Mouse (Mus musculus) thymus, postnatal 25 days (tissue): ENCODE data around the gene Vegfc.
A peak's percentile ranks its signal among the peaks of the same experiment; 100 is the strongest.

ENCODE experiments used
- DNase-seq: peaks from one replicate; pipeline ENCODE4 v3.0.0; 2022

Gene Vegfc

DNA sequence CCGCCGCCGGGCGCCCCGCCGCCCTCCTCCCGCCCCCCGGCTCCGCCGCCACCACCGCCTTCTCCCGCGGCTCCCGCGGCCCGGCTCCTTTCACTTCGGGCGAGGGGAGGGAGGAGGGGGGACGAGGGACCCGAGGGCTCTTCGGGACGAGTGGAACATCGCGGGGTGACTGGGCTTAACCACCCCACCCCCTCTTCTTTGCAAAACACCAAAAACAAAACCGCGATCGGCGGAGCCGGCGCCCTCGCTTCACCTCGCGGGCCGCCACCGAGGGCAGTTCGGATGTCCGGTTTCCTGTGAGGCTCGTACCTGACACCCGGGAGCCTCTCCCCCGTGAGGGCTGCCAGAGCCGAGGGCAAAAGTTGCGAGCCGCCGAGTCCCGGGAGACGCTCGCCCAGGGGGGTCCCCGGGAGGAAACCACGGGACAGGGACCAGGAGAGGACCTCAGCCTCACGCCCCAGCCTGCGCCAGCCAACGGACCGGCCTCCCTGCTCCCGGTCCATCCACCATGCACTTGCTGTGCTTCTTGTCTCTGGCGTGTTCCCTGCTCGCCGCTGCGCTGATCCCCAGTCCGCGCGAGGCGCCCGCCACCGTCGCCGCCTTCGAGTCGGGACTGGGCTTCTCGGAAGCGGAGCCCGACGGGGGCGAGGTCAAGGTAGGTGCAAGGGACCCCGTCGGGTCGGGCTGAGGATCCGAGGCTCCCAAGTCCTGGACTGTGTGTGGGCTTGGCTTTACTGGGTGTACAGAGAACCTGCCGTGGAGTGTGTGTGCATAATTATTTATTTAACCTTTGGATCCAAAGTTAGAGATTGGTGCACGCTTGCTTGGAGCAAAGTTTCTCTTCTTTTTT lies at the start of gene Vegfc:
TSS of gene Vegfc (plus strand) at position 336 of the 850 bp plus-strand sequence.
- peak; percentile 22 for DNase-seq

DNA sequence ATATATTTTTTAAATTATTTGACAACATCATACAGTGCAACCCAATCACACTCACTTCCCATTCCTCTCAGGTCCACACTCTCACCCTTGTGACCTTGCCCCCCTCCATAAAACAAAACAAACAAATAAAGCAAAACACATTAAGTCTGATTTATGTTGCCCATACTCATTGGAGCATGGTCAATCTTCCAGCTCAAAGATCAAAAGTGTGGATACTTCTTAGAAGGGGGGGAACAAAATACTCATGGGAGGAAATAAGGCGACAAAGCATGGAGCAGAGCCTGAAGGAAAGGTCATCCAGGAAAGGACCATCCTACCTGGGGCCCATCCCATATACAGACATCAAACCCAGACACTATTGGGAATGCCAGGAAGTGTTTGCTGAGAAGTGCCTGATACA lies 42.8 kb upstream of the Vegfc start:
- no peak for DNase-seq

DNA sequence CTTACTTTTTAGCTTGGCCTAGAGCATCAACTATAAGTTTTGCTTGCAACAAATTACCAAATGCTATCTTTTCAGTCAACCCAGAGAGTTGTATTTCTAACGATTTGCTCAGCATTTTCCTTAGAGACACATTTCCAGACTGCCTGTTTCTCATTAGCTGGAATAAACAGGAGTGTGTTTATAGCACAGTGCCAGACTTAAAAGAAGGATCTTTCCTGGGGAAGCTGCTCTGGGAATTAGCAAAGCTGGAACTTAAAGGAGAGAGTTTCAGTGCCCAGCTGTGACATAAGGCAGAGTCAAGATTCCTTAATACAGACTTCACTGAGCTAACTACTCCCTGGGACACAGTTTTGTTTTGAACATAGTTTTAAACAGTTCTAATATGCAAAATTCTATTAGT lies 34.8 kb upstream of the Vegfc start:
- DNase-seq, result no peak

DNA sequence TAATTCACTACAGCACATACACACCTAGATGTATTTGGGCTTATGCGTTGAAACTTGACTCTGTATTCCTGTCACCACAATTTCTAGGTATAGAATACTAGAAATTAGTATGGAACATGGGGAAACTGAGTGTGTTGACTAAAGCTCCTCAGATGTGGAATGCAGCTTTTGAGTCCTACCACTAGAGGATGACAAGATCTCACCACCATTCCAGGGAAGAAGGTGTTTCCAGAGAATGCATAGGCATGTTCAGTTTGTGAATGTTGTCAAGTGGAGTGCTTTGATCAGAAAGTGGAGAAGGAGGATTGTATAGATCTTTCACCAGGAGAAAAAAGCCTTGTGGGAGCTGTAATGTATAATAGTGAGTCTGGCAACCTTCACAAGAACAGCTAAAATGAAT lies 33.9 kb upstream of the Vegfc start:
- DNase-seq, result no peak

DNA sequence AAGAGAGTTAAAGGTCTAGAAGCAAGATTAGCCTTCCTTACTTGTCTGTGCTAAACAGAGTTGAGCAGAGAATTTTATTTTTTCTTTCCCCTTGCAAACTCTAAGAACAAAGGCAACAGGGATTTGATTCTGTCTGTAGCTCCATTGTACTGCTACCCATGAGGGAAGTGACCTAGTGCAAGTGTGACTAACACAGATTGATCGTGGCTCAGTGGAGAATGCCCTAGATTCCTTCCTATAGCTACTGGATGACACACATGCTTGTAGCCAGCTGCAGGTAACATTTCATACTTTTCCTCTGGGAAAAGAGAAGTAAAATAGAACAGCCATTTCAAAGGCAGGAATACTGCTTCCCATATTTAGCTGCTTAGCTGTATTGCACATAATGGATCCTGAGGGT lies 24.2 kb upstream of the Vegfc start:
- DNase-seq, result no peak

DNA sequence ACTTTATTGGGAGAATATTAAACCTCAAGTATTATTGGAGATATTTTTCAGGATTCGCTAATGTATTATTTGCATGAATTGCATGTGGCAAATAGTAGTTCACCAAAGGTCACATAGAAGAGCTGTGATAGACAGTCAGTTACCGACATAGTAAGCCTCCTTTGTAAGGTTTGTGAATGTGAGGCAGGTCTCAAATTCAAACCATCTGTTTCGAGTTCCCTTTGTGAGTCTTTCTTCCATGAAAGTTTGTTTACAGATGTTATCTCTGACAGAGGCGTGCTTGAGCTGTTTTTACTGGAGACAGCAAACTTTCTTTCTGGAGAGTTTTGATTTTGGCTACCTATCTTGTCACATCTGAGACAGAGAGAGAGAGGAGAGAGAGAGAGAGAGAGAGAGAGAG lies 11.9 kb upstream of the Vegfc start:
- no peak for DNase-seq

DNA sequence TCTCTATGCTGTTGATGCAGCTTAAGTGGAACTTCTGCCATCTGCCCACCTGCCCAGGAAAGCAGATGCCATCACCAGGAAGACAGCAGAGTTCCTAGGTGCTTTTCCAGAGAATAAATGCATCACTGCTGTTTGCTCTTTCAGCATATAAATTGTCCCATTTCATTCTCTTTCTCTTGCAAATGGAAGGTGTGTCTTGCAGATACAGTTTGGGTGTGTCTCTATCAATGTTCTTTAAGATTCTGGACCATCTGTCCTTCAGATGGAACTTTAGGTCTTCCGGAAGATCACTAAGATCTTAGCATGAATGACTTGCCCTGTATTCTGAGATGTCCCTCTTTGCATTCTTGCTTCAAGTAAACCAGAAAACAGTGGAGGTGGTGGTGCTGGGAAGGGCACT lies 1.1 kb upstream of the Vegfc start:
- DNase-seq, result no peak

DNA sequence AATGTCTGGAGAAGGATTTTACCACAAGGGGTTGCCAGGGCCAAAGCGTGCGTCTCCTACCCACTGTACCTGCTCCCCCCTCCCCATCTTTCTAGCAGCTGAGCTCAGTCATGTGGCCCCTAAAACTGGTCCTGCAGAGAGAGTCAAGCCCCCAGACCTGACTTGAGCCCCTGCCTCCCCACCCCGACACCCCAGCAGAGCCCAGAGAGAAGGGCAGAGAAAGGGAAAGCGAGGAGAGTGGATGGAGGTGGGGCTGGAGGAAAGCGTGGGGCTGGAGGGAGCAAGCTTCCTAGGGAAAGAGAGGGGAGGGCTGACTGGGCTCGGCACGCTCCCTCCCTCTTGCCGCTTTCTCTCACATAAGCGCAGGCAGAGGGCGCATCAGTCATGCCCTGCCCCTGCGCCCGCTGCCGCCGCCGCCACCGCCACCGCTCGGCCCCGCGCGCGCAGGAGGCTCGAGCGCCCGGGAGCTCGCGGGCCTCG lies 575 bp upstream of the Vegfc start:
- DNase-seq, result peak; percentile 43

DNA sequence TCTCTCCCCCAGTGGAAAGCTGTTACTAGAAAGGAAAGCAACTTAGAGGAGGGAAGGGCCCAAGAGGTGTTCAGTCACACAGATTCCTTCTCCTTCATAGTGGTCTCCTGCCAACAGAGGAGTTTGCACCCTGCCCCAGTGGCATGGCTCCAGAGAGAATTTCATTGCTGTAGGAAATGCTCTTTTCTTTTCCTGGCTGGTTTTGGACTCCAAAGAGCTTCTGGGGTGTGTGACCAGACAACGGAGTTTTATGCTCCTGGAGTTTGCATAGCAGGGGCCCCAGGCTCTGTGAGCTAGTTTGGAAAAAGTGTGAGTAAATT lies 675 bp downstream of the Vegfc start:
- DNase-seq, result no peak

DNA sequence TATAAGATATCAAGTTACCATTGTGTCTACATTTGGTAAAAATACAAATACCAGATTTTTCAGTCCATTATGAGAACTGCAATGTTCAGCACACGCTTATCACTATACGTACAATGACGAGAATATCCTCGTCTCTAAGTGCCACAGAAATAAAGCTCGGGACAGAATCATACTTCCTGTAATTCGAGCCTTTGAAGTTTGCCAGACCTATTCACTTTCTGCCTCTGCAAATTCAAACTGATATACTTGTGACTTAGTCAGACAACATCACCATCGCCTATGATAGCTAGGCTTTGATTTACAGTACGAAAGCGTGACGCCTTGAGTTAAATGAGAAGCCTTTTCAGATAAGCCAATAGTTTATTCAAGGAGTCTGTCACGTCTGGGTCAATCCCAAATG lies 1.6 kb downstream of the Vegfc start:
- no peak for DNase-seq

DNA sequence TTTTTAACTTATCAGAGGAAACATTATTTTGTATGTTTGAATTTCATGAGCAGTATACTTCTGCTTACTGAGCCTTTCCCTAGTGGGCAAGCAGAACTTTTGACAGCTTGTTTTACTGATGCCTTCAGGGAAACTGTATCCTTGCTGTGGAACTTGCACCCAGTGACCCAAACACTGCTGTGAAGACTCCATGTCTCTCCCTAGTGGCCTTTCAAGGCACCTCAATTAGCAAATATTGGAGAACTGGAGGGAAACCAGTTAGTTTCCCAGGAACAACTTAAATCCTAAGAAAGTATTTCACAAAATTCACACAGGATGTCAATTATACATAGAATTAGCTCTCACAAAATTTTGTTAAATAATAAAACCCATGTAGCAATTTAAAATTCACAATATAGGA lies 2.2 kb downstream of the Vegfc start:
- DNase-seq, result no peak

DNA sequence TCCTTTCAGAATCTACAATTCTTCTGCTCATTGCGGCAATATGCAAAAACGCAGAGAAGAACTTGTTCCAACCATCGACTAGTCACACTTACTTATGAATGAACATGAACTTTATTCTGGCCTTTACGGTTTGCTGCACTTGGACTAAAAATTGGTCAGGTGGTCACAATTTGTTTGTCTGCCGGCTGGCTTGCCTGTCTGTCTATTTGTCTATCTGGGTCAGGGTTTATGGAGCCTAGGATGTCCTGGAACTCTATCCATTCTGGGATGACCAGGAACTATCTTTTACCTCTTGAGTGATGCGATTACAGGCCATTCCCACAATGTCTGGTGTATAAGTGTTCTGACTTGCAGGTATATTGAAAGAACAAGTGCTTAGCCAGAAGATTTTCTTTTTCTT lies 8.5 kb downstream of the Vegfc start:
- no peak for DNase-seq

DNA sequence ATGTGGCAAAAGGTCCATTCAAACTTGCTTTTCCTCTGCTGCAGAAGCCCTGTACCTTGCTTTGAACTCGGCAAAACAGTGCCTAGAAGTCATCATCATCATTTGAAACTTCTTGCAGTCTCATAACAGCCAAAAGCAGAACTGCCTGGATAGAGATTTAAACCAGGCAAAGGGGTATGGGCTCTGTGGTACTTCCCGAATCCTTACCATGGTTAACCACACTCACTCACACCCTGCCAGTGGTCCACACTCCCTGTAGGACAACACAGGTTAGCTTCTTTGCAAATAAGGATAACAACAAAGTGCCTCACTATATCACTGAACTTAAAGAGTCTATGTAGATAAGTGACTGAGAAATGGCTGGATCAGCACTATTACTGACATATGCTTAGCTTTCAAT lies 9.7 kb downstream of the Vegfc start:
- no peak for DNase-seq

DNA sequence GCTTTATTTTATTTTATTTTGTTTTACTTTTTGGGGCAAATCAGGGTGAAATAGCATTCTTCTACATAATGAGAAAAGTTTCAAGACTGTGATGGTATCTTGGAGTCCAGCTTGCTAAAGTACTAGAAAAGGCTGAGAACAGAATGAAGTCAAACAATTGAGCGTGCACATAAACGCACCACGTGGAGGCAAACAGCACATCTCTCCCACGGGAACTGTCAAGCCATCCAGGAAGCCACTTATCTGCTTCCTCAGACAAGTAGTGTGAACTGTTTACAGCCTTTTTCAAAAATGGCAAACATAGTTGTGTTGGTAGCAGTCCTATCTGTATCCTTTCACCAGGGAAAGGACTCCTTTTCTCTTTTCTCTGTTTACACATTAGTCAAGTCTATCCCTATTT lies 11.8 kb downstream of the Vegfc start:
- no peak for DNase-seq

DNA sequence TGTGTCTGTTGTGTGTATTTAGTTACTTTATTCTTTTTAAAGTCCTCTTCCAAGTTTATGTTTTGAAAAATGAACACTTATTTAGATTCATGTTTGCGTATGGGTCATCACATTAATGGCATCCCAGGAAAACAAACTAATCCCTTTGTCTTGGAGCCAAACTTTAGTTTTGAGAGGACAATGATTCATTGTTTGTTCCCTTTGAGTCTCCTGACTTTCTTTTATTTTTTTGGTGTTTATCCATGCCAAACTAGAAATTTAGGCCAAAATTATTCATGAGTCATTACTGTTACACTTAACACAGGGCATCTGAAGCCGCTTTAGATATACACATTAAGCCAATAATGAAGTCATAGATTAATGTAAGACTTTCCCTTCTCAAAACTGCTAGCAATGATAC lies 12.5 kb downstream of the Vegfc start:
- DNase-seq, result no peak

DNA sequence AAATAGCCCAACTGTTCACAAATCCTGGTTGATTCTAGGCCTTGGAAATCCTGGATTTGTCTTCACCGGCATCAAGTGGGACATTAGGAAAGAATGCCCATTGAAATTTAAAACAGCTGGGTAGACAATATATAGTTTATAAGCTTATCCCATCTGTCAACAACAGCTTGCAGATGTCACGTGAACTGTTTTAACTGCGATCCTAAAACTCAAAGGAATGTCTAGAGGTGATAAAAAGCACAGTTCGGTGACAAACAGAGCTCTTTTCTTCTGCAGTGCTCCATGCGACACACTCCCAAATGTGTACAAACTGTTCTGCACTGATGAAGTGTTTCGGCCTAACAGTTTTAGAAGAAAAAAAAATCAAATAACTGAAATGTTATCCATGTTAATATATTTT lies 22.7 kb downstream of the Vegfc start:
- DNase-seq, result no peak

DNA sequence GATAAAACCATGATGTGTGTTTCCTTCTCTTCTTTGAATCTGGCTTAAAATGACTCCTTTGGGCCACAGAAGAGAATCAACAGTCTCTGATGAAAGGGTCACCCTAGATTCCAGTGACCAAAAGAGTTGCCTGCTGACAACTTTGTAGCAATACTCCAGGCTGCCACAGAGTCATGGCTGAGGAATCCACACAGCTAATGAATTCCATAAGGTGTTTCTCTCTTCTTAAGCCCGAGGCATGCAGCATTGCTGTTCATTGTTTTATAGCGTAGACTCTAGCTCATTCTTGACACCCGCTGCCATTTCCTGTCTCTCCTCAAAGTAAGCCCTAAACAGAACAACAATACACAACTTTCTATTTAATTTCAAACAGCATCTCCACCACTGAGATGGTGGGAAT lies 37.2 kb downstream of the Vegfc start:
- no peak for DNase-seq

DNA sequence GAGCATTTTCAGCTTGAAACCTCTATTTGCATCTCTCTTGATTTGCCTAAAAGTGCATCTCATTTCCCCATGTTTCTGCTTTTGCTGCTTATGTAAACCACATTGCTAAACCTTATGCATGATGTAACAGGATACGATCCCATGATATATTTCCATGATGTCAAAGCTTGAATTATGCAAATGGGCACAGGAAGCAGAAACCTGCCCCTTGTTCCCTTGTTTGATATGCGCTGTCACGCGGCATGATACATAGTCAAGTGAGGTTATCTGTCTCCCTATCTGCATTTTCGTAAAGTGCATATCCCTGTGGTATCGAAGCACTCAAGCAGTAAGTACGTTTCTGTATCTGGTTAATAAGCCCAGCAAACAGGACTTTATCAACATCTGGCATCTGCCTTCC lies 42.7 kb downstream of the Vegfc start:
- no peak for DNase-seq

DNA sequence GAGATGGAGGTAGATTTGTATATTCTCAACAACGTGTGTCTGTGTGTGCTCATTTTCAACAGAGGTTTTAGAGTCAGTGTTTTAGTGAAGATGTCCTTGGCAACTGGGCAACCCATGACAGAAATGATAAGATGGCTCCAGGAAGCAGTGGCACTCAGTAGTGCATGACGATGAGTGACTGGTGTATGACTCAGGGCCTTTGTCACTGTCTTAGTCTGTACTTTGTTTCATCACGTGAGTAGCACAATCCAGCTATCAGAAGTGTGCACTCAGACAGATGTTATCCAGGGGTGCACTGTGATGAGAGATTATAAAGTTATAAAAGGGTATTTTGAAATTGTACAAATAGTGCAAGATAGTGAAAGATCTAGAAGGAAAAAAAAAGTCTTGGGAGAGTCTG lies 44.5 kb downstream of the Vegfc start:
- DNase-seq, result no peak

DNA sequence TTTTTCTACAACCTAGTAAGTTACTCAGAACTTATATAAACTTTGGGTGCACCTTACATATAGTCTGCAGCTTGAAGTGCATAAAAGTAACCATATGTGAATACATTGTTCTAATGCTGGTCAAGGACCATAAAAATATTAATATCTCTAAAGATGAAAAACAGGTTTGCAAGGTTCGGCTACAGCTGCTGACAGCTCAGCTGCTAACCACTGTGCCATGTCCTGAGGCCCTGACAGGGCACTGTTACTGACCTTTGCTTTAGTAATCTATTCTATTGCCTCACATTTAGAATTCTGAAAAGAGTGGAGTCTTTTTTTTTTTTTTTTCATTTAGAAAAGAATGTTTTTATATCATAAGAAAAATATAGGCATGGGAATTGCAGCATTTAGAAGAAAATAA lies 44.9 kb downstream of the Vegfc start:
- DNase-seq, result no peak

DNA sequence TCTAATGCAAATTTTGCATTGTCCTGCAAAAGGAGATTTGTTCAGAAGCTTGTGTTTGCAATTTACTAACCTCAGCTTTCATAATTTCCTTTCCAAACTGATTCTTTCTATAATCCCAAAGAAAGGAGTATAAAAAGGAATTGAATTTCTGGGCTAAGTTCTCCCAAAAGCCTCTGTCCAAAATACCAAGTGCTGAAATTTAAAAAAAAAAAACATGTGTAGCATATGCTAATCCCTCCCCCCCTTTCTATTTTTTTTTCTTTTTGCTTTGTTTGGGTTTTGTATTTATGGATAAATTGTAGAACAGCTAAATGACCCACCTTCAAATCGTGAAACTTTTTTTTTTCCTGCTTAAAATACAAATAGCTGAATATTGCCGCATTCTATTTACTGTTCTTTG lies 53.2 kb downstream of the Vegfc start:
- no peak for DNase-seq

DNA sequence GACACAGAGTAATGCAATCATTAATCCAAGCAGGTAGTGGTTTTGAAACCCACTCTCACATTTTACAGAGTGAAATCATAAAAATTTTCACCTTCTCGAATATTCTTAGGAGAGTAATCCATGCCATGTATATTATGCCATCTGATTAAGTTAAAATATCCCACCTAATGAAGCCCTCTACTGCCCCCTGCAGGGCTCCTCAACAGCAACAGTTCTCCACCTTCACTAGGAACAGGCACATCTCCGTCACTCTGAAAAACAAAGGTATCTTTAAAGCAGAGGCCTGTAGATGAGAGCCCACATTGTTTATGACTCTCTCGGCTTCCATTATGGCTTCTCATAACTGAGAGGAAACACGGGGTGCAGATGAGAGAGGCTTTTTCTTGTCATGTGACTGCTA lies 75.8 kb downstream of the Vegfc start:
- peak; percentile 21 for DNase-seq

DNA sequence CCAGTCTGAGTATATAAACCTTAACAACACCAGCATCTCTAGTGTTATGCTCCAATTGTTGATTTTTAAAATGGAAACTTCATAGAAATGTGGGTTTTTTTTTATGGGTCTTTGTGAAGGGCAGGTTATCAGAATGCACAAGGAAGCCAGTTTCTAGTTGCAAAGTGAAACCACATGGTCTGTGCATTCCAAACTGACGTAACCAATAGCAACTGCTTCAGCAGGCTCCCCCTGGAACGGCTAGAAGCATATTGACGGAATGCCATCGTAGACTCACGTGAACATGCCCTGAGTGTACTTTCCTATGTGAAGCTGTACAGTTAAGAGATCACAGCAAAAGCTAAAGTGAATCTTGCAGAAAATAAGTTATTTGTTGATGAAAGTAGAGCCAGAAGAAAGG lies 86.1 kb downstream of the Vegfc start:
- DNase-seq, result no peak

DNA sequence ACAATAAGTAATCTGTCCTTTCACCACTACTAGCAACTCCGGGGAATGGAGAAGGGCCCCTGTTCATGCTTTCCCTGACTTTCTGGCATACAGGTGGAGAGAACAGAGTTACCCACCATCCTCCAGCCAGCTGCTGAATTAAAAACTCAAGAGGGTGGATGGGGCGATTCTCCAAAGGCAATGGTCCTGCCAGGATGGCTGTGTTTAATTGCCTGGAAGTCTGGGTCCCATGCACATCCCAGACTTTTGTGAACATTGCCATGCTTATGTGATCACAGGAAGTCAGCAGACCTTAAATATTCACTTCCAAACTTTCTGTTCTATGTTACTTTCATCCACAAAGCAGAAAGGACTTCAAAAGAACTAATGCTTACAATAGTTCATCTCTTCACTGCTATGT lies 107.9 kb downstream of the Vegfc start:
- DNase-seq, result no peak

DNA sequence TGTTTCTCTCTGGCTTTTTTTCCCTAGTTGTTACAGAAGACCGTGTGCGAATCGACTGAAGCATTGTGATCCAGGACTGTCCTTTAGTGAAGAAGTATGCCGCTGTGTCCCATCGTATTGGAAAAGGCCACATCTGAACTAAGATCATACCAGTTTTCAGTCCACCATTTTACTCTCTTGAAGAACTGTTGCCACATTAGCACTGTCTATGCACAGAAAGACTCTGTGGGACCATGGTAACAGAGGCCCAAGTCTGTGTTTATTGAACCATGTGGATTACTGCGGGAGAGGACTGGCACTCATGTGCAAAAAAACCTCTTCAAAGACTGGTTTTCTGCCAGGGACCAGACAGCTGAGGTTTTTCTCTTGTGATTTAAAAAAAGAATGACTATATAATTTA lies 108.5 kb downstream of the Vegfc start:
- no peak for DNase-seq
